Mouse (Mus musculus): ENCODE results near the gene Prkci. TPM values are rescaled to one million over a fixed set of nuclear protein-coding genes. Genes with fewer than 3 reads are reported as not detected.

Prkci gene
- polyA plus RNA-seq, 1 experiment = 1.0 TPM

- TF ChIP-seq FLI1 (IDR thresholded peaks at IDR 0.05; ENCODE audit: low read length) = no peak
- no peak for TF ChIP-seq GATA1 (IDR thresholded peaks at IDR 0.05; ENCODE audit: borderline replicate concordance, low read length)
- H3K36me3 ChIP-seq (replicated peaks; ENCODE audit: low read length) = no peaks in the 10 kb centered on the region
- H3K9me3 ChIP-seq = no peaks in the 10 kb centered on the region
- H3K4me3 ChIP-seq (replicated peaks) = peak overlapping the region; percentile 94
- no peaks in the 10 kb centered on the region for H3K27me3 ChIP-seq (replicated peaks)
- H3K4me1 ChIP-seq = peaks cover 43% of the 10 kb centered on the region
These were observed 61.4 kb downstream of the Prkci start for GRCm38 (mm10) chr3:31056651-31057627.

GRCm38 (mm10) chr3:31060745-31061102, 65.2 kb downstream of the Prkci start:
- H3K36me3 ChIP-seq (replicated peaks; ENCODE audit: low read length) = no peaks in the 10 kb centered on the region
- peak overlapping the region; percentile 91 for H3K4me3 ChIP-seq (replicated peaks)
- H3K4me1 ChIP-seq = peaks cover 38% of the 10 kb centered on the region
- no peak for TF ChIP-seq FLI1 (IDR thresholded peaks at IDR 0.05; ENCODE audit: low read length)
- no peak for TF ChIP-seq GATA1 (IDR thresholded peaks at IDR 0.05; ENCODE audit: borderline replicate concordance, low read length)
- H3K9me3 ChIP-seq = no peaks in the 10 kb centered on the region
- H3K27me3 ChIP-seq (replicated peaks) = peaks cover 2% of the 10 kb centered on the region

GRCm38 (mm10) chr3:31061103-31061785, 65.7 kb downstream of the Prkci start:
- H3K4me3 ChIP-seq (replicated peaks) = peak overlapping the region; percentile 91
- peaks cover 4% of the 10 kb centered on the region for H3K27me3 ChIP-seq (replicated peaks)
- peaks cover 35% of the 10 kb centered on the region for H3K4me1 ChIP-seq
- no peaks in the 10 kb centered on the region for H3K9me3 ChIP-seq
- TF ChIP-seq GATA1 (IDR thresholded peaks at IDR 0.05; ENCODE audit: borderline replicate concordance, low read length) (peak; percentile 41; the same call in 1 of the 3 replicates), FLI1 (IDR thresholded peaks at IDR 0.05; ENCODE audit: low read length) (peak; percentile 40; the same call in 1 of the 2 replicates)
- no peaks in the 10 kb centered on the region for H3K36me3 ChIP-seq (replicated peaks; ENCODE audit: low read length)

DNA sequence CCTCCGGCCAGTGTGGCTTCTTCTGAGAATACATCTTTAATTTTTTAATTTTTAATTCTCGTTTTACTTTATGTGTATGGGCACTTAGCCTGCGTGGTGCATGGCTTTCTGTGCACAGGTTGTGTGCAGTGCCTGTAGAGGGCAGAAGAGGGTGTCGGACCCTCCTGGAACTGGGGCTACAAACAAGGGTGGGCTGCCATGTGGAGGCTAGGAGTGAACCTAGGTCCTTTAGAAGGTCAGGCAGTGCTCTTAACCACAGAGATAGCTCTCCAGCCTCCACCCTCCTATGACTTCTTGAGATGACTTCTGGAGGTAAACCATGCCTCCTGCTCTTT, 66.2 kb downstream of the Prkci start:
- no peaks in the 10 kb centered on the region for H3K36me3 ChIP-seq (replicated peaks; ENCODE audit: low read length)
- H3K4me3 ChIP-seq (replicated peaks) = peak overlapping the region; percentile 91
- TF ChIP-seq GATA1 (IDR thresholded peaks at IDR 0.05; ENCODE audit: borderline replicate concordance, low read length) (no peak), FLI1 (IDR thresholded peaks at IDR 0.05; ENCODE audit: low read length) (no peak)
- H3K9me3 ChIP-seq = no peaks in the 10 kb centered on the region
- peaks cover 34% of the 10 kb centered on the region for H3K4me1 ChIP-seq
- peaks cover 4% of the 10 kb centered on the region for H3K27me3 ChIP-seq (replicated peaks)

DNA sequence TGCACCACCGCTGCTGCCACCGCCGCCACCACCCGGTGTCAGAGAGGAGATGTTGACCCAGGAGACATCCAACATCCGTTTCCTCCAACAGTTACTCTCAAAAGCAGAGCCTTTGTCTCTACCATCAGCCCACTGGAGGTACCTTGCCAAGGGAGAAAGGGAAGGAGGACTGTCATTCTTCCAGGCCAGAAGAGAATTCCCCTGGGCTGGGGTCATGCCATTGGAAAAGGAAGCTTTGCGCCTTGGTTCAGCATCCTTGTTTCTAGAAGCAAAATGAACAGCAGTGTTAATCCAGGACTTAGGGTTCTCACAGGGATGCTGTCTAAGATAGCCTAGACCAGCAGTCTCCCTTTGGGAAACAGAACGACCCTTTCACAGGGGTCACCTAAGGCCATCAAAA, 66.8 kb downstream of the Prkci start:
- H3K4me3 ChIP-seq (replicated peaks) = no peak overlapping the region
- TF ChIP-seq GATA1 (IDR thresholded peaks at IDR 0.05; ENCODE audit: borderline replicate concordance, low read length) (no peak), FLI1 (IDR thresholded peaks at IDR 0.05; ENCODE audit: low read length) (no peak)

GRCm38 (mm10) chr3:31068482-31068881, 72.9 kb downstream of the Prkci start:
- Histone ChIP-seq H3K36me3 (replicated peaks; ENCODE audit: low read length) (no peaks in the 10 kb centered on the region), H3K27me3 (replicated peaks) (peaks cover 19% of the 10 kb centered on the region), H3K4me3 (replicated peaks) (no peak overlapping the region), H3K4me1 (no peaks in the 10 kb centered on the region), H3K9me3 (0 out of 2 replicates have a peak, but pooled peaks cover 4% of the 10 kb centered on the region)
- TF ChIP-seq FLI1 (IDR thresholded peaks at IDR 0.05; ENCODE audit: low read length) (no peak), GATA1 (IDR thresholded peaks at IDR 0.05; ENCODE audit: borderline replicate concordance, low read length) (no peak)

More for the DNA sequence above, 66.8 kb downstream of the Prkci start:
- peaks cover 34% of the 10 kb centered on the region for H3K4me1 ChIP-seq
- H3K36me3 ChIP-seq (replicated peaks; ENCODE audit: low read length) = no peaks in the 10 kb centered on the region
- H3K27me3 ChIP-seq (replicated peaks) = peaks cover 4% of the 10 kb centered on the region
- H3K9me3 ChIP-seq = no peaks in the 10 kb centered on the region

DNA sequence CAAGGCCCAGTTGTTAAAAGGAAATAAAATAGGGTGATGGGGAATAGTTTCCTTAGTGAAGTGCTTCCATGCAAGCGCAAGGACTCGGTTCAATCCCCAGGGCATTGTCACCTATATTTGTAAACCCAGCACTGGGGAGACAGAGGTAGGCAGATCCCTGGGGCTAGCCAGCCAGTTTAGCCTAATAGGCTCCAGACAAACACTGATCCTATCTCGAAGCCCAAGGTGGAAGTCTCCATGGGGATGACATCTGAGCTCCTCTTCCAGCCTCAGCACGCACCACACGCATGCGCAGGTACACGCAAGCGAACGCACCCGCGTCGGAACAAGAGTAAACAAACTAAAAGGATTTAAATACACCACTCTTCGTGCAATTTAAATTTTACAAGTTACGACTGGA, 76.3 kb downstream of the Prkci start:
- Histone ChIP-seq H3K9me3 (0 out of 2 replicates have a peak, but pooled peaks cover 4% of the 10 kb centered on the region), H3K4me1 (peaks cover 6% of the 10 kb centered on the region), H3K27me3 (replicated peaks) (peaks cover 15% of the 10 kb centered on the region), H3K36me3 (replicated peaks; ENCODE audit: low read length) (no peaks in the 10 kb centered on the region), H3K4me3 (replicated peaks) (no peak overlapping the region)
- TF ChIP-seq FLI1 (IDR thresholded peaks at IDR 0.05; ENCODE audit: low read length) (no peak), GATA1 (IDR thresholded peaks at IDR 0.05; ENCODE audit: borderline replicate concordance, low read length) (no peak)

- peaks cover 29% of the 10 kb centered on the region for H3K27me3 ChIP-seq (replicated peaks)
- H3K9me3 ChIP-seq = 0 out of 2 replicates have a peak, but pooled peaks cover 1% of the 10 kb centered on the region
- no peak overlapping the region for H3K4me3 ChIP-seq (replicated peaks)
- TF ChIP-seq FLI1 (IDR thresholded peaks at IDR 0.05; ENCODE audit: low read length) (no peak), GATA1 (IDR thresholded peaks at IDR 0.05; ENCODE audit: borderline replicate concordance, low read length) (no peak)
- H3K4me1 ChIP-seq = peaks cover 12% of the 10 kb centered on the region
- no peaks in the 10 kb centered on the region for H3K36me3 ChIP-seq (replicated peaks; ENCODE audit: low read length)
These were observed 80.3 kb downstream of the Prkci start for GRCm38 (mm10) chr3:31075808-31076207.

DNA sequence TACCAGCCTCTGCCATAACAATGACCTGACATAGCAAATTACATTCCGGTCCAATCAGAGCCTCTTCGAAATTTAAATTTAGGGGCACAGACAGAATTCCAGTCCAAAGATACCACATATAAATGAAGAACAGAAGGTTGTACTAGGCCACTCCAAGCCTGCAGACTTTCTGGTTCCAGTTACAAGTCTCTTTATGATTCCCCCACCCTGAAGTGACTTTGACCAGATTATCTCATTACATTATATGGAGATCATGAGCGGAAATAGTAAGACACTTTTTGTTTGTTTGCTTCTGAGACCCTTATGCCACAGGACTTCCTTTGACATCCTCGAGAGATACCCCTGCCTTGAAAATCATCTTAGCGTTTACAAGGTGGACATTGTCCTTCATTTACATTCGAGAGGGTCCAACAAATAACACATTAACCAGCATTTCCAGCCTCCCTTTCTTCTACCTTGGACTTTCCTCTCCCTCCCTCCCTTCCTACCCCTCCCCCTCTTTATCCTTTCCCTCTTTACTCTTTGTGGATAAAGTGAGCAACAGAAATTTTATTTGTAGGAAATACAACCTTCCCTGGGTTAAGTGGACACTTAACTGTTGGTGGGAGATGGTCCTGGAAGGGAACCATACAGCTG, 81.6 kb downstream of the Prkci start:
- TF ChIP-seq FLI1 (IDR thresholded peaks at IDR 0.05; ENCODE audit: low read length) (no peak), GATA1 (IDR thresholded peaks at IDR 0.05; ENCODE audit: borderline replicate concordance, low read length) (no peak)
- no peak overlapping the region for H3K4me3 ChIP-seq (replicated peaks)
- no peaks in the 10 kb centered on the region for H3K9me3 ChIP-seq
- H3K36me3 ChIP-seq (replicated peaks; ENCODE audit: low read length) = no peaks in the 10 kb centered on the region
- H3K27me3 ChIP-seq (replicated peaks) = peaks cover 26% of the 10 kb centered on the region
- peaks cover 17% of the 10 kb centered on the region for H3K4me1 ChIP-seq
